Mouse (Mus musculus) stomach, embryonic 15.5 days (tissue): ENCODE measurements at regions not wholly inside any gene's neighbourhood (a gene's known extent, or its start where the extent isn't known, plus 50 kb on each side); places are given as distances from the start of the nearest gene placed in this dataset.

Experiments used
- ATAC-seq: fragments of 200-750 bp; cut with Nextera tagmentation; 2 replicates; pipeline ENCODE4 v1.8.0; 2017; ENCODE audit warnings: low read depth, moderate number of reproducible peaks, moderate TSS enrichment; ENCODE audit not compliant: insufficient read depth, low FRiP score
- H3K27ac ChIP-seq: fragments of 300-500 bp; sonication (generic); 2 replicates; pipeline ENCODE4 v1.5.1; 2015; ENCODE audit warnings: mild to moderate bottlenecking, inconsistent platforms
- H3K27me3 ChIP-seq: fragments of 300-500 bp; sonication (generic); replicated peaks from 2 replicates; pipeline ENCODE4 v1.6.1; 2015; ENCODE audit warnings: inconsistent platforms
- H3K36me3 ChIP-seq: fragments of 300-500 bp; sonication (generic); 2 replicates; pipeline ENCODE4 v1.6.1; 2015; ENCODE audit warnings: inconsistent platforms
- H3K4me1 ChIP-seq: fragments of 300-500 bp; sonication (generic); 2 replicates; pipeline ENCODE4 v1.6.1; 2015; ENCODE audit warnings: inconsistent platforms
- H3K4me2 ChIP-seq: fragments of 300-500 bp; sonication (generic); 2 replicates; pipeline ENCODE4 v1.6.1; 2015; ENCODE audit warnings: mild to moderate bottlenecking, inconsistent platforms
- H3K4me3 ChIP-seq: fragments of 300-500 bp; sonication (generic); replicated peaks from 2 replicates; pipeline ENCODE4 v1.5.1; 2015; ENCODE audit warnings: inconsistent platforms
- H3K9ac ChIP-seq: fragments of 300-500 bp; sonication (generic); 2 replicates; pipeline ENCODE4 v1.6.1; 2015; ENCODE audit warnings: inconsistent platforms
- H3K9me3 ChIP-seq: fragments of 300-500 bp; sonication (generic); 2 replicates; pipeline ENCODE4 v1.6.1; 2016; ENCODE audit warnings: inconsistent platforms
- WGBS: fragments of 180-500 bp; shearing (Covaris S2); methylation state at CpG from one replicate; pipeline ENCODE4 v1.1.7; 2015; 5-methylcytosine and 5-hydroxymethylcytosine counted together

- Histone ChIP-seq H3K27ac (no peak overlapping the region), H3K4me2 (no peak overlapping the region), H3K36me3 (no peaks in the 10 kb centered on the region), H3K9me3 (no peaks in the 10 kb centered on the region), H3K27me3 (no peaks in the 10 kb centered on the region), H3K4me3 (no peak overlapping the region), H3K4me1 (no peaks in the 10 kb centered on the region), H3K9ac (no peak overlapping the region)
- no peak for ATAC-seq
- WGBS = 43% methylated on average over 1 of the region's 1 CpGs
These were observed 701.9 kb upstream of the Impad1 start for GRCm38 (mm10) chr4:5495012-5495411.

- ATAC-seq = peak; percentile 60; the same call in 1 of the 2 replicates
- no peak overlapping the region for H3K27ac ChIP-seq
- no peaks in the 10 kb centered on the region for H3K9me3 ChIP-seq
These were observed 701.2 kb upstream of the Impad1 start for GRCm38 (mm10) chr4:5494072-5495000.

GRCm38 (mm10) chr4:5486786-5487185 lies 693.6 kb upstream of the Impad1 start:
- H3K9ac ChIP-seq = no peak overlapping the region
- H3K27me3 ChIP-seq = no peaks in the 10 kb centered on the region
- 43% methylated on average over 2 of the region's 2 CpGs for WGBS
- ATAC-seq = no peak
- H3K36me3 ChIP-seq = no peaks in the 10 kb centered on the region
- H3K4me1 ChIP-seq = no peaks in the 10 kb centered on the region
- H3K4me2 ChIP-seq = no peak overlapping the region
- no peak overlapping the region for H3K27ac ChIP-seq
- no peaks in the 10 kb centered on the region for H3K9me3 ChIP-seq
- no peak overlapping the region for H3K4me3 ChIP-seq

More at GRCm38 (mm10) chr4:5494072-5495000, 701.2 kb upstream of the Impad1 start:
- Histone ChIP-seq H3K4me2 (no peak overlapping the region), H3K4me3 (no peak overlapping the region), H3K27me3 (no peaks in the 10 kb centered on the region), H3K9ac (no peak overlapping the region), H3K4me1 (no peaks in the 10 kb centered on the region), H3K36me3 (no peaks in the 10 kb centered on the region)
- WGBS = 26% methylated on average over 1 of the region's 1 CpGs

- Histone ChIP-seq H3K4me3 (no peak overlapping the region), H3K4me1 (no peaks in the 10 kb centered on the region), H3K9ac (no peak overlapping the region), H3K4me2 (no peak overlapping the region), H3K27me3 (no peaks in the 10 kb centered on the region), H3K36me3 (no peaks in the 10 kb centered on the region), H3K27ac (no peak overlapping the region), H3K9me3 (no peaks in the 10 kb centered on the region)
- 23% methylated on average over 3 of the region's 3 CpGs for WGBS
- 0 out of 2 replicates have a peak, but pooled peaks have one; percentile 65 for ATAC-seq
These were observed 678.9 kb upstream of the Impad1 start for GRCm38 (mm10) chr4:5471891-5472558.

- no peak overlapping the region for H3K9ac ChIP-seq
- no peaks in the 10 kb centered on the region for H3K36me3 ChIP-seq
- H3K4me3 ChIP-seq = no peak overlapping the region
- no peaks in the 10 kb centered on the region for H3K9me3 ChIP-seq
- H3K27ac ChIP-seq = no peak overlapping the region
- no peaks in the 10 kb centered on the region for H3K27me3 ChIP-seq
- ATAC-seq = no peak
- H3K4me1 ChIP-seq = no peaks in the 10 kb centered on the region
- no peak overlapping the region for H3K4me2 ChIP-seq
These were observed 666.0 kb upstream of the Impad1 start for GRCm38 (mm10) chr4:5459028-5459695.

GRCm38 (mm10) chr4:5450417-5450816 lies 657.3 kb upstream of the Impad1 start:
- H3K27ac ChIP-seq = no peak overlapping the region
- H3K36me3 ChIP-seq = no peaks in the 10 kb centered on the region
- H3K4me1 ChIP-seq = no peaks in the 10 kb centered on the region
- 85% methylated on average over 6 of the region's 6 CpGs for whole genome bisulfite sequencing
- H3K4me3 ChIP-seq = no peak overlapping the region
- H3K27me3 ChIP-seq = no peaks in the 10 kb centered on the region
- H3K4me2 ChIP-seq = no peak overlapping the region
- ATAC-seq = no peak
- no peak overlapping the region for H3K9ac ChIP-seq
- H3K9me3 ChIP-seq = no peaks in the 10 kb centered on the region

GRCm38 (mm10) chr4:5441339-5442019 lies 648.3 kb upstream of the Impad1 start:
- ATAC-seq = peak; percentile 93
- Histone ChIP-seq H3K36me3 (no peaks in the 10 kb centered on the region), H3K4me3 (no peak overlapping the region), H3K27ac (peak overlapping the region; percentile 61; the same call in 1 of the 2 replicates), H3K9me3 (no peaks in the 10 kb centered on the region), H3K9ac (no peak overlapping the region), H3K4me2 (no peak overlapping the region), H3K27me3 (no peaks in the 10 kb centered on the region), H3K4me1 (no peaks in the 10 kb centered on the region)
- WGBS = 33% methylated on average over 2 of the region's 2 CpGs

GRCm38 (mm10) chr4:5437076-5437475 lies 643.9 kb upstream of the Impad1 start:
- no peak overlapping the region for H3K27ac ChIP-seq
- 32% methylated on average over 3 of the region's 3 CpGs for WGBS
- no peak for ATAC-seq
- no peak overlapping the region for H3K4me3 ChIP-seq
- no peaks in the 10 kb centered on the region for H3K4me1 ChIP-seq
- H3K9ac ChIP-seq = no peak overlapping the region
- no peaks in the 10 kb centered on the region for H3K9me3 ChIP-seq
- no peaks in the 10 kb centered on the region for H3K27me3 ChIP-seq
- H3K4me2 ChIP-seq = no peak overlapping the region
- H3K36me3 ChIP-seq = no peaks in the 10 kb centered on the region
